Mouse (Mus musculus) left cerebral cortex, adult 18-20 months (tissue): ENCODE results near the gene Klhl8. TPM values are rescaled to one million over a fixed set of nuclear protein-coding genes. Genes with fewer than 3 reads are reported as not detected.

Experiments used
- DNase-seq, 2 experiments: peaks; one replicate each; pipeline ENCODE4 v3.0.0; 2021 to 2022; ENCODE audit warnings: low spot score in 2 of 2, mixed read lengths in 1 of 2
- total RNA-seq, 2 experiments: library from RNA; stranded (reverse); gene quantifications; 2 replicates each; pipeline ENCODE4 v1.2.3; 2021

Klhl8 gene
- total RNA-seq, 2 experiments from 2014 or later, result 36.0 to 39.0 TPM

GRCm38 (mm10) chr5:103916595-103917356, 5.7 kb upstream of the Klhl8 start:
- DNase-seq, result no peak

- no peak for DNase-seq
Observed at GRCm38 (mm10) chr5:103914335-103915226, 3.5 kb upstream of the Klhl8 start.

- no peak for DNase-seq
Observed at GRCm38 (mm10) chr5:103913150-103913549, 2.1 kb upstream of the Klhl8 start.

- DNase-seq, result no peak
Observed at GRCm38 (mm10) chr5:103911555-103911954, 496 bp upstream of the Klhl8 start.

- no peak for DNase-seq
Observed at GRCm38 (mm10) chr5:103910156-103910555, 903 bp downstream of the Klhl8 start.

GRCm38 (mm10) chr5:103909466-103909865, 1.6 kb downstream of the Klhl8 start:
- no peak for DNase-seq

- no peak for DNase-seq
Observed at GRCm38 (mm10) chr5:103908851-103909250, 2.2 kb downstream of the Klhl8 start.

- DNase-seq, result peak; percentile 38 to 45
Observed at GRCm38 (mm10) chr5:103907844-103908243, 3.2 kb downstream of the Klhl8 start.

GRCm38 (mm10) chr5:103906173-103906572, 4.9 kb downstream of the Klhl8 start:
- DNase-seq, result no peak

- no peak for DNase-seq
Observed at GRCm38 (mm10) chr5:103898310-103898709, 12.7 kb downstream of the Klhl8 start.

- DNase-seq, result no peak
Observed at GRCm38 (mm10) chr5:103889766-103890165, 21.3 kb downstream of the Klhl8 start.

GRCm38 (mm10) chr5:103863759-103864158, 47.3 kb downstream of the Klhl8 start:
- DNase-seq, result no peak

- no peak for DNase-seq
Observed at GRCm38 (mm10) chr5:103860622-103861021, 50.4 kb downstream of the Klhl8 start.

GRCm38 (mm10) chr5:103857151-103857550, 53.9 kb downstream of the Klhl8 start:
- no peak for DNase-seq

GRCm38 (mm10) chr5:103856286-103857009, 54.6 kb downstream of the Klhl8 start:
- DNase-seq, result peak in 1 of 2 experiments; percentile 39

- no peak for DNase-seq
Observed at GRCm38 (mm10) chr5:103855483-103856211, 55.4 kb downstream of the Klhl8 start.

GRCm38 (mm10) chr5:103854807-103855194, 56.3 kb downstream of the Klhl8 start:
- no peak for DNase-seq

GRCm38 (mm10) chr5:103854041-103854806, 56.8 kb downstream of the Klhl8 start:
- peak; percentile 62 to 66 for DNase-seq

GRCm38 (mm10) chr5:103852756-103853549, 58.1 kb downstream of the Klhl8 start:
- no peak for DNase-seq
